Mouse (Mus musculus) layer of hippocampus, adult 2 months (tissue): ENCODE measurements at regions not wholly inside any gene's neighbourhood (a gene's known extent, or its start where the extent isn't known, plus 50 kb on each side); places are given as distances from the start of the nearest gene placed in this dataset.

Experiments used
- DNase-seq, 2 experiments: peaks; one replicate each; pipeline ENCODE4 v3.0.0; 2022; ENCODE audit warnings: low spot score in 2 of 2
- H3K27ac ChIP-seq: fragments of 200-600 bp; 2 replicates; pipeline ENCODE4 v1.8.1; 2022
- H3K4me3 ChIP-seq: fragments of 200-600 bp; 2 replicates; pipeline ENCODE4 v1.8.1; 2022; ENCODE audit warnings: mild to moderate bottlenecking
- CTCF ChIP-seq: fragments of 200-600 bp; conservative IDR thresholded peaks from 2 replicates; pipeline ENCODE4 v1.8.1; 2022; ENCODE audit warnings: antibody characterized with exemption, mild to moderate bottlenecking, moderate library complexity

DNA sequence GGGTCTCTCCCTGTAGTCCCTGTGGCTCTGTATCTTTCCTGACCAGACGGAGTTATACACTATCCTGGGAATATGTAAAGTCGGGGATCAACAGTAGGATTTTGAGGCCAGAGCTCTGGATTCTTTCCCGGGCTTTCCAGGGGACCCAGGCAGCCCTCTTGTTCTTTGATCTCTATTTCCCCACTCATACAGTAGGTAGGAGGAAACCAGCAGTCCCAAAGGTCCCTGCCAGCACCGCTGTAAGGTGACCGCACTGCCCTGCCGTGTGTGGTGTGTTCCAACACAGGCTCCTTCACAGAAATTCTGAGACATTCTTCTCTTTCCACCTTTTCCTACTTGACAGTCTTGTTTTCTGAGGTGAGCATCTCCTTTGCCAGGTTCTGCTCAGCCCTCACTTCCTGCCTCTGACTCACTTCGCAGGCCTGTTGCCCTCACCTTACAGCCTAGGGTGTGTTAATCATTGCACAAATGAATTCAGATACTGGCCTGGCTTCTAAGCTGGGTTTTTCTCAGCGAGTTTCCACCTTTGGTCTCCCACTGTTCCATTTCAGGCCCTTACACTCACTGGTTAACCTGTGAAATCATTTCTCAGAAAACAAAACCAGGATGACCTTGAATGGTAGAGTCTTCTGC is 53.0 kb upstream of the Shb start:
- no peak for TF ChIP-seq CTCF
- H3K27ac ChIP-seq = no peak overlapping the region
- no peak for DNase-seq
- no peak overlapping the region for H3K4me3 ChIP-seq

GRCm38 (mm10) chr4:45583966-45584365 is 51.7 kb upstream of the Shb start:
- no peak for DNase-seq
- H3K27ac ChIP-seq = no peak overlapping the region
- no peak for TF ChIP-seq CTCF

DNA sequence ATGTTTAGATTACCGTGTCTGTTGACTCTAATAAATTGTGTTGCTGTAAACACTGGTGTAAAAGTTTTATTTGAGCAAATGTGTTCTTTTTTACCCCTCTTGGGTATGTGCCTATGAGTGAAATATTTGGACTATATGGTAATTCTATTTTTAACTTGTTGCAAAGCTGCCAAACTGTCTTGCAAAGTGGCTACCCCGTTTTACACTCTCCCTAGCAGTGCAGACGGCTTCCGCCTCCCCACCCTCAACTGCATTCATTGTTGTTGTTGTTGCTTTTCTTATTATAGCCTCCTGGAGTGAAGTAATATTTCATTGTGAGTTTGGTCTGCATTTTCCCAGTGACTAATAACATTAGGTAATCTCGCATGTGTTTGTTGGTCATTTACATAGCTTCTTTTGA is 50.2 kb upstream of the Shb start:
- H3K27ac ChIP-seq = no peak overlapping the region
- DNase-seq = no peak
- TF ChIP-seq CTCF = no peak
- H3K4me3 ChIP-seq = no peak overlapping the region

More at GRCm38 (mm10) chr4:45583966-45584365, 51.7 kb upstream of the Shb start:
- H3K4me3 ChIP-seq = no peak overlapping the region
